Mouse (Mus musculus) cortical plate, adult 2 months (tissue): ENCODE results near the gene Glt28d2.

Experiments used
- CTCF ChIP-seq: fragments of 200-500 bp; IDR thresholded peaks from 2 replicates; pipeline ENCODE4 v1.5.1; 2011; ENCODE audit warnings: mild to moderate bottlenecking, control low read depth, low read length; ENCODE audit not compliant: insufficient read depth; ENCODE audit errors: extremely low read depth
- POLR2A ChIP-seq: fragments of 200-500 bp; IDR thresholded peaks from 2 replicates; pipeline ENCODE4 v1.6.1; 2011; ENCODE audit warnings: mild to moderate bottlenecking, low read length, control low read depth; ENCODE audit not compliant: insufficient read depth; ENCODE audit errors: extremely low read depth

DNA sequence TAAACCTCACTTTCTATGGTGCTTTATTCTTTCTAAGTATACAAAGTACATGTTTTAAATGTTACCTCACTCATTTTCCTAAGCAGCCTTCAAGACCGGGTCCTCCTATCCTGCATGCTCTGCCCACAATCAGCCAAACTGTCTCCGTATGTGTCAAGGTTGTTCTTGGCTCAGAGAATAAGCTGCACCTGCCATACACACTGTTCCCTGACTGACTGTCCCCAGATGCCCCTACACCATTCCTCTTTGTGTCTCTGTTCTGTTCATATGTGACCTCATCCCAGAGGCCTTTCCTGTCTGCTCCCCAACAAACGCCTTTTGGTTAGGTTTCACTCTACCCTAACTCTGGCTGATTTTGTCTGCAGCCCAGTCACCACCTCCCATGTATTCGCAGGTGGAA lies 60.0 kb downstream of the Glt28d2 start:
- TF ChIP-seq POLR2A (no peak), CTCF (no peak)
